Mouse (Mus musculus): ENCODE results near the gene Trpc7. TPM values are rescaled to one million over a fixed set of nuclear protein-coding genes. Genes with fewer than 3 reads are reported as not detected.

Gene Trpc7
- polyA plus RNA-seq, 1 experiment from 2014 or later, result not detected

DNA sequence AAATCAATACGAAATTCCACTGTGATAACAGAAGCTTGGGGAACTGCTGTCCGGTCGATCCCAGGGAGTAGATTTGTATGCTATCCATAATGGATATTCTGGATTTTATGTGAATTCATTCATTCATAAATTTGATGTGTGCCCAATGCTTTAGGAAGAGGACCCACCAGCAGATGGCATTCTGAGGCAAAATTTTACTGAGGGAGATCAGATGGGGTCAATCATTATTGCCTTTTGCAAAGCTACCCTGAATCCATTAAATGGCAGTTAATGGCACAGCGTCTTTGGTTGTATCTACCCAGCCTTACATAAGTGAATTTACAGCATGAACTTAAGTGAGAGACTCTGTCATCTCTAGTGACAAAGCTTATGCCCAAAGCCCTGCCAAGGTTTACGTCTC, 1.2 kb downstream of the Trpc7 start:
- no peak overlapping the region for H3K27ac ChIP-seq (ENCODE audit: low read depth, low read length)
- H3K4me1 ChIP-seq (replicated peaks; ENCODE audit: control insufficient read depth, insufficient read depth, low read length), result no peaks in the 10 kb centered on the region
- ATAC-seq (replicated peaks; ENCODE audit: low FRiP score) (no peak), DNase-seq (ENCODE audit: low spot score) (no peak)
- no peaks in the 10 kb centered on the region for H3K9me3 ChIP-seq (ENCODE audit: control insufficient read depth, low read length)
- no peak overlapping the region for H3K4me2 ChIP-seq
- H3K9ac ChIP-seq (ENCODE audit: low read depth, low read length), result no peak overlapping the region
- no peaks in the 10 kb centered on the region for H3K36me3 ChIP-seq (ENCODE audit: control insufficient read depth, insufficient read depth, low read length)
- no peak overlapping the region for H3K4me3 ChIP-seq (ENCODE audit: low read depth, low read length)
- WGBS, result 77% methylated on average over 5 of the region's 5 CpGs
- no peaks in the 10 kb centered on the region for H3K27me3 ChIP-seq (replicated peaks; ENCODE audit: control insufficient read depth, insufficient read depth, low read length)

DNA sequence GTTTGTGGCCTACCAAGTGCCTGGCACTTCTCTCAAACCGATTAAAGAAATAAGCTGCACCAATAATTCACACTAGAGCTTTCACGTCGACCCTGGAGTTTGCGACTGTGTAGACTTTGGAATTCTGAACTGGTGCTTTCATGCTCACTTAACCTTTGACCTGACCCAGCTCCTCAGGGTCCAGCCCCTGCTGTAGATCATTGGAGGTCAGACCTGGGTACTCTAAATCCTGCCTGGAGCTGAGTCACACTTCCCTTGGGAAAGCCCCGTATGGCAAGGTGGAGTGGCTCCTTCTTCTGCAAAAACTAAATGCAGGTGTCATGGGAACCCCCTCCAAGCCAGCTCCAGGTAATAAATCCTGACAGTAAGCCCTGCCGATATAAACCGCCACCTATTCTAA, 5.9 kb downstream of the Trpc7 start:
- 69% methylated on average over 7 of the region's 7 CpGs for WGBS
- no peak for ATAC-seq (replicated peaks; ENCODE audit: low FRiP score)
- H3K9me3 ChIP-seq (ENCODE audit: control insufficient read depth, low read length), result no peaks in the 10 kb centered on the region
- no peak overlapping the region for H3K9ac ChIP-seq (ENCODE audit: low read depth, low read length)
- DNase-seq (ENCODE audit: low spot score), result no peak
- no peaks in the 10 kb centered on the region for H3K4me1 ChIP-seq (replicated peaks; ENCODE audit: control insufficient read depth, insufficient read depth, low read length)
- H3K36me3 ChIP-seq (ENCODE audit: control insufficient read depth, insufficient read depth, low read length), result no peaks in the 10 kb centered on the region
- no peak overlapping the region for H3K4me2 ChIP-seq
- no peaks in the 10 kb centered on the region for H3K27me3 ChIP-seq (replicated peaks; ENCODE audit: control insufficient read depth, insufficient read depth, low read length)
- H3K27ac ChIP-seq (ENCODE audit: low read depth, low read length), result no peak overlapping the region
- H3K4me3 ChIP-seq (ENCODE audit: low read depth, low read length), result no peak overlapping the region

DNA sequence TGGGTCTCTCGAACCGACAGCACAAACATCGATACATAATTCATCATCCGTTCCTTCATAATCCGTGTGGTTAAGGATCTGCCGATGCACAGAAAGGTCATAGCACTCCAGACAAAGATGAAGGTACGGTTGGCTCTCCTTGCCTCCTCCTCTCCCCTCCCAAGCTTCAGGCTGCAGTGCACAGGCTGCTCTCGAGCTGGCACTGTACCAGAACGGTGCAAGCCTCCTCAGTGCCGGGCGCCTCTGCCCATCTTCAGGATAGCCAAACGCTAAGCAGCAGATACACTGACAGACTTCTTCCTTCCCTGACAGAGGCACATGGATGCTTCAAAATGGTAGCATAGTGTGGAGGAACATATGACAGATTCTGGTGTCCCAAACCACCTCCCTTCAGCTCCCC, 12.9 kb downstream of the Trpc7 start:
- no peak for ATAC-seq (replicated peaks; ENCODE audit: low FRiP score)
- Histone ChIP-seq H3K36me3 (ENCODE audit: control insufficient read depth, insufficient read depth, low read length) (no peaks in the 10 kb centered on the region), H3K4me3 (ENCODE audit: low read depth, low read length) (no peak overlapping the region), H3K9ac (ENCODE audit: low read depth, low read length) (no peak overlapping the region), H3K27ac (ENCODE audit: low read depth, low read length) (no peak overlapping the region), H3K4me1 (replicated peaks; ENCODE audit: control insufficient read depth, insufficient read depth, low read length) (no peaks in the 10 kb centered on the region), H3K4me2 (no peak overlapping the region), H3K27me3 (replicated peaks; ENCODE audit: control insufficient read depth, insufficient read depth, low read length) (no peaks in the 10 kb centered on the region), H3K9me3 (ENCODE audit: control insufficient read depth, low read length) (no peaks in the 10 kb centered on the region)
- 84% methylated on average over 12 of the region's 12 CpGs for WGBS
- DNase-seq (ENCODE audit: low spot score), result no peak

DNA sequence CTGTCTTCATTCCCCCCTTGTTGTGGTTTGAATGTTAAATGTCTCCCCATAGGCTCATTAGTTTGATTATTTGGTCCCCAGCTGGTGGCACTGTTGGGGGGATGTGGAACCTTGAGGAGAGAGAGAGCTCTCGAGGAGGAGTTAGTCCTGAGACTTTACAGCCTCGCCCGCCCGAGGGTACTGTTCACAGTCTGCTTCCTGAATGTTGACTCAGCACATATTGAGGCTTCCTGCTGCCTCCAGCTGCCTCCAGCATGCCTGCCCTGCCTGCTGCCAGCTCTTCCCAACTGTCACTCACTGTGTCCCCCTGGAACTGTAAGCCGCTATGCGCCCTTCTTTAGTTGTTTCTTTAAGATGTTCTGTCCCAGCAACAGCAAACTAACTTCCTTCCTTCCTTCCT, 31.2 kb downstream of the Trpc7 start:
- no peak for DNase-seq (ENCODE audit: low spot score)
- H3K27me3 ChIP-seq (replicated peaks; ENCODE audit: control insufficient read depth, insufficient read depth, low read length), result no peaks in the 10 kb centered on the region
- 80% methylated on average over 6 of the region's 6 CpGs for WGBS

GRCm38 (mm10) chr13:56862011-56862410, 33.8 kb downstream of the Trpc7 start:
- H3K4me2 ChIP-seq, result no peak overlapping the region
- DNase-seq (ENCODE audit: low spot score), result no peak
- no peaks in the 10 kb centered on the region for H3K27me3 ChIP-seq (replicated peaks; ENCODE audit: control insufficient read depth, insufficient read depth, low read length)
- 58% methylated on average over 6 of the region's 6 CpGs for WGBS
- no peaks in the 10 kb centered on the region for H3K9me3 ChIP-seq (ENCODE audit: control insufficient read depth, low read length)
- no peaks in the 10 kb centered on the region for H3K36me3 ChIP-seq (ENCODE audit: control insufficient read depth, insufficient read depth, low read length)
- H3K27ac ChIP-seq (ENCODE audit: low read depth, low read length), result no peak overlapping the region
- H3K4me3 ChIP-seq (ENCODE audit: low read depth, low read length), result no peak overlapping the region
- no peak overlapping the region for H3K9ac ChIP-seq (ENCODE audit: low read depth, low read length)
- ATAC-seq (replicated peaks; ENCODE audit: low FRiP score), result no peak
- H3K4me1 ChIP-seq (replicated peaks; ENCODE audit: control insufficient read depth, insufficient read depth, low read length), result no peaks in the 10 kb centered on the region

More for the DNA sequence above, 31.2 kb downstream of the Trpc7 start:
- no peaks in the 10 kb centered on the region for H3K4me1 ChIP-seq (replicated peaks; ENCODE audit: control insufficient read depth, insufficient read depth, low read length)
- H3K27ac ChIP-seq (ENCODE audit: low read depth, low read length), result no peak overlapping the region
- H3K9ac ChIP-seq (ENCODE audit: low read depth, low read length), result no peak overlapping the region
- no peak overlapping the region for H3K4me2 ChIP-seq
- no peak for ATAC-seq (replicated peaks; ENCODE audit: low FRiP score)
- H3K36me3 ChIP-seq (ENCODE audit: control insufficient read depth, insufficient read depth, low read length), result no peaks in the 10 kb centered on the region
- H3K4me3 ChIP-seq (ENCODE audit: low read depth, low read length), result no peak overlapping the region
- no peaks in the 10 kb centered on the region for H3K9me3 ChIP-seq (ENCODE audit: control insufficient read depth, low read length)

DNA sequence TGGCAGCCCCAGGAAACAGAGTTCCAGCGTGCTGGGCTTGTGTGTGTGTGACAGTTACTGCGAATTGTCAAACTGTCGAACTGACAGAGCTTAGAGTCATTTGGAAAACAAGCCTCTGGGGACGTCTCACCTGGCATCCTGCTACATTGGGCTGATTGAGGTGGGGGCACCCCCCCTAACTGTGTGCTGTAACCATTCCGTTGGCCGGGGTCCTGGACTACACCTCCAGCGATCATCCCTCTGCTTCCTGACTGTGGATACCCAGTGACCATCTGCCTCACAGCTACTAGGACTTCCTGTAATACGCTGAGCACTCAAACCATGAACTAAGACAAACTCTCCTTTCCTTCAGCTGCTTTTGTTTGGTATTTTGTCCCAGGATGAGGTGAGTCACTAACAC, 41.3 kb downstream of the Trpc7 start:
- Histone ChIP-seq H3K27me3 (replicated peaks; ENCODE audit: control insufficient read depth, insufficient read depth, low read length) (no peaks in the 10 kb centered on the region), H3K4me3 (ENCODE audit: low read depth, low read length) (no peak overlapping the region), H3K9me3 (ENCODE audit: control insufficient read depth, low read length) (no peaks in the 10 kb centered on the region), H3K4me2 (no peak overlapping the region), H3K36me3 (ENCODE audit: control insufficient read depth, insufficient read depth, low read length) (no peaks in the 10 kb centered on the region), H3K9ac (ENCODE audit: low read depth, low read length) (no peak overlapping the region), H3K4me1 (replicated peaks; ENCODE audit: control insufficient read depth, insufficient read depth, low read length) (no peaks in the 10 kb centered on the region), H3K27ac (ENCODE audit: low read depth, low read length) (no peak overlapping the region)
- WGBS, result 72% methylated on average over 8 of the region's 8 CpGs
- DNase-seq (ENCODE audit: low spot score) (no peak), ATAC-seq (replicated peaks; ENCODE audit: low FRiP score) (no peak)

- ATAC-seq (replicated peaks; ENCODE audit: low FRiP score) (no peak), DNase-seq (ENCODE audit: low spot score) (no peak)
- Histone ChIP-seq H3K9ac (ENCODE audit: low read depth, low read length) (no peak overlapping the region), H3K27ac (ENCODE audit: low read depth, low read length) (no peak overlapping the region), H3K9me3 (ENCODE audit: control insufficient read depth, low read length) (no peaks in the 10 kb centered on the region), H3K36me3 (ENCODE audit: control insufficient read depth, insufficient read depth, low read length) (no peaks in the 10 kb centered on the region), H3K4me3 (ENCODE audit: low read depth, low read length) (no peak overlapping the region), H3K4me1 (replicated peaks; ENCODE audit: control insufficient read depth, insufficient read depth, low read length) (no peaks in the 10 kb centered on the region), H3K27me3 (replicated peaks; ENCODE audit: control insufficient read depth, insufficient read depth, low read length) (no peaks in the 10 kb centered on the region), H3K4me2 (no peak overlapping the region)
- WGBS, result 63% methylated on average over 5 of the region's 5 CpGs
Measured at GRCm38 (mm10) chr13:56853436-56853835, 42.4 kb downstream of the Trpc7 start.

GRCm38 (mm10) chr13:56845866-56846265, 49.9 kb downstream of the Trpc7 start:
- H3K27ac ChIP-seq (ENCODE audit: low read depth, low read length), result no peak overlapping the region
- ATAC-seq (replicated peaks; ENCODE audit: low FRiP score) (no peak), DNase-seq (ENCODE audit: low spot score) (no peak)
- H3K4me3 ChIP-seq (ENCODE audit: low read depth, low read length), result no peak overlapping the region
- no peaks in the 10 kb centered on the region for H3K4me1 ChIP-seq (replicated peaks; ENCODE audit: control insufficient read depth, insufficient read depth, low read length)
- H3K4me2 ChIP-seq, result no peak overlapping the region
- H3K36me3 ChIP-seq (ENCODE audit: control insufficient read depth, insufficient read depth, low read length), result no peaks in the 10 kb centered on the region
- WGBS, result 65% methylated on average over 3 of the region's 3 CpGs
- no peaks in the 10 kb centered on the region for H3K27me3 ChIP-seq (replicated peaks; ENCODE audit: control insufficient read depth, insufficient read depth, low read length)
- H3K9ac ChIP-seq (ENCODE audit: low read depth, low read length), result no peak overlapping the region
- H3K9me3 ChIP-seq (ENCODE audit: control insufficient read depth, low read length), result no peaks in the 10 kb centered on the region

GRCm38 (mm10) chr13:56815471-56815870, 80.3 kb downstream of the Trpc7 start:
- no peaks in the 10 kb centered on the region for H3K36me3 ChIP-seq (ENCODE audit: control insufficient read depth, insufficient read depth, low read length)
- no peak for ATAC-seq (replicated peaks; ENCODE audit: low FRiP score)

More at GRCm38 (mm10) chr13:56815471-56815870, 80.3 kb downstream of the Trpc7 start:
- no peak for DNase-seq (ENCODE audit: low spot score)
- no peaks in the 10 kb centered on the region for H3K9me3 ChIP-seq (ENCODE audit: control insufficient read depth, low read length)
- H3K4me3 ChIP-seq (ENCODE audit: low read depth, low read length), result no peak overlapping the region
- H3K9ac ChIP-seq (ENCODE audit: low read depth, low read length), result no peak overlapping the region
- H3K4me2 ChIP-seq, result no peak overlapping the region
- H3K27me3 ChIP-seq (replicated peaks; ENCODE audit: control insufficient read depth, insufficient read depth, low read length), result no peaks in the 10 kb centered on the region
- WGBS, result 85% methylated on average over 12 of the region's 12 CpGs
- no peak overlapping the region for H3K27ac ChIP-seq (ENCODE audit: low read depth, low read length)
- H3K4me1 ChIP-seq (replicated peaks; ENCODE audit: control insufficient read depth, insufficient read depth, low read length), result no peaks in the 10 kb centered on the region

Measured in liver, embryonic 11.5 days (tissue).